32 mouse cellular contexts compared by ENCODE assay signal in the genomic region with DNA sequence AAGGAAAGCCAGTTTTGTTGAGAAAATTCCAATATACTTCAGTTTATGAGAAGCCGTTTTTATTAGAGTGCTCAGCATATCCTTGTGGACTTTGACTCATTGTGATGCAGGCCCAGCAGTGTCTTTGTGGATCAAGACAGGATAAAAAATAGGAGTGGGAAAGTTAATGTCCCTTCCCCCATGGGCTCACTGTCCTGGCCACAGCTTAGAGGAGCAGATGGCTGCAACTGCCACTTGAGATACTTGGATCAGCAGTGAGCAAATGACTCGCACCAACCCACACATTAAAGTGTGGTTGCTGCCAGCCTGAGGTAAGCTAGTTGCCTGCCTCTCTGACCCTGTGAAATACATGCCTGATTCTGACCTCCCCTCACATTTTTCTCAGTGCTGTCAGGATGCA. TPM values are rescaled to one million over a fixed set of nuclear protein-coding genes. Genes with fewer than 3 reads are reported as not detected.
"Had no signal": no experiment of that assay in that cellular context is flagged by ENCODE, and none has a peak within 500 bp of the region (broad histone marks: within the 10 kb centered on the region; RNA-seq: fewer than 3 reads in every experiment).

No protein-coding gene starts in this region.

- H3K4me3 ChIP-seq: heart, embryonic 10.5 days; heart, embryonic 12.5 days; hindbrain, embryonic 13.5 days; hindbrain, embryonic 15.5 days; kidney, embryonic 15.5 days; limb, embryonic 13.5 days; limb, embryonic 15.5 days; liver, embryonic 12.5 days had no signal

- H3K27ac ChIP-seq: heart, embryonic 10.5 days; hindbrain, embryonic 13.5 days; hindbrain, embryonic 15.5 days; kidney, embryonic 15.5 days; kidney, postnatal 0 days; limb, embryonic 13.5 days; limb, embryonic 15.5 days; liver, embryonic 12.5 days; liver, embryonic 14.5 days had no signal

- DNase-seq: gastrocnemius, postnatal 14 days; gastrocnemius, postnatal 36 days; heart, adult 18-20 months; heart, postnatal 10 days; heart, postnatal 36 days; kidney, adult 11 months; kidney, adult 2 months; kidney, adult 9 months; kidney, postnatal 14 days; kidney, postnatal 36 days; layer of hippocampus, adult 9-11 months; layer of hippocampus, postnatal 36 days; lung, adult 18-20 months had no signal

RNA-seq across cellular contexts. Expression of gene Pax1, which starts 29.0 kb away (rescaled TPM):
- total RNA-seq: gastrocnemius, adult 18-20 months; gastrocnemius, adult 8-10 months; heart, adult 18-20 months; heart, adult 8-10 months; heart, postnatal 10 days; heart, postnatal 36 days; hematopoietic stem cell, adult 5-6 weeks; layer of hippocampus, adult 18-20 months; layer of hippocampus, adult 8-10 months; layer of hippocampus, postnatal 36 days; left cerebral cortex, postnatal 14 days; left cerebral cortex, postnatal 36 days; liver, adult 2 months had no signal
